8 mouse cellular contexts compared by ENCODE assay signal in genomic region chr2:33215700-33216509, GRCm38 (mm10). TPM values are rescaled to one million over a fixed set of nuclear protein-coding genes. Genes with fewer than 3 reads are reported as not detected.
DNase-seq lines count a peak whose midpoint lies in the region; ATAC-seq and TF ChIP-seq lines count a peak whose summit lies in the region.

Gene Angptl2 (plus strand): TSS chr2:33216069.

- peak within 1 kb of the TSS; percentile 5; the same call in 1 of the 2 replicates for H3K9ac ChIP-seq in ES-Bruce4 (ENCODE audit: low read depth, poor library complexity, severe bottlenecking)
- peak within 1 kb of the TSS; percentile 72 for H3K9ac ChIP-seq in forebrain, embryonic 14.5 days (ENCODE audit: low read length)
- peak within 1 kb of the TSS; percentile 80 for H3K9ac ChIP-seq in heart, postnatal 0 days (replicated peaks; ENCODE audit: low read depth, low read length)
- H3K9ac ChIP-seq in liver, embryonic 13.5 days, result peak within 1 kb of the TSS; percentile 45

- no peaks in the 10 kb centered on the region for H3K27me3 ChIP-seq in ES-Bruce4 (ENCODE audit: control insufficient read depth, insufficient read depth, low read length, poor library complexity, severe bottlenecking)
- no peaks in the 10 kb centered on the region for H3K27me3 ChIP-seq in forebrain, embryonic 14.5 days (replicated peaks; ENCODE audit: control insufficient read depth, insufficient read depth, low read length)
- H3K27me3 ChIP-seq in heart, postnatal 0 days (ENCODE audit: control insufficient read depth, insufficient read depth, low read length), result no peaks in the 10 kb centered on the region
- H3K27me3 ChIP-seq in liver, embryonic 13.5 days, result no peaks in the 10 kb centered on the region

- TF ChIP-seq CTCF in ES-Bruce4 (IDR thresholded peaks at IDR 0.05; ENCODE audit: low read depth, low read length), result no peak
- no peak for TF ChIP-seq CTCF in heart, postnatal 0 days (IDR thresholded peaks at IDR 0.05; ENCODE audit: low read depth)

- peak within 1 kb of the TSS; percentile 71 for H3K4me2 ChIP-seq in forebrain, embryonic 14.5 days (ENCODE audit: low read length)
- peak within 1 kb of the TSS; percentile 78 for H3K4me2 ChIP-seq in heart, postnatal 0 days (ENCODE audit: low read depth, low read length)
- H3K4me2 ChIP-seq in liver, embryonic 13.5 days, result peak within 1 kb of the TSS; percentile 57

- H3K27ac ChIP-seq in ES-Bruce4 (ENCODE audit: insufficient read depth, low read length), result no peak within 1 kb of the TSS
- H3K27ac ChIP-seq in forebrain, embryonic 14.5 days (ENCODE audit: low read depth, low read length), result peak within 1 kb of the TSS; percentile 91
- H3K27ac ChIP-seq in heart, postnatal 0 days (ENCODE audit: low read depth), result peak within 1 kb of the TSS; percentile 90
- H3K27ac ChIP-seq in liver, embryonic 13.5 days, result peak within 1 kb of the TSS; percentile 29; the same call in 1 of the 2 replicates

- no peaks in the 10 kb centered on the region for H3K4me1 ChIP-seq in ES-Bruce4 (ENCODE audit: control insufficient read depth, insufficient read depth, low read length)
- peaks cover 27% of the 10 kb centered on the region for H3K4me1 ChIP-seq in forebrain, embryonic 14.5 days (ENCODE audit: control insufficient read depth, insufficient read depth, low read length)
- H3K4me1 ChIP-seq in heart, postnatal 0 days (ENCODE audit: control insufficient read depth, insufficient read depth), result peaks cover 28% of the 10 kb centered on the region
- peaks cover 30% of the 10 kb centered on the region for H3K4me1 ChIP-seq in liver, embryonic 13.5 days (replicated peaks)

- WGBS in forebrain, embryonic 14.5 days, result under 1% methylated on average over 22 of the region's 22 CpGs
- 2% methylated on average over 22 of the region's 22 CpGs for WGBS in heart, postnatal 0 days
- 7% methylated on average over 22 of the region's 22 CpGs for WGBS in liver, embryonic 13.5 days (ENCODE audit: insufficient replicate concordance)

- peak within 1 kb of the TSS; percentile 62 for H3K4me3 ChIP-seq in ES-Bruce4 (ENCODE audit: low read depth, low read length)
- H3K4me3 ChIP-seq in forebrain, embryonic 14.5 days (ENCODE audit: low read depth, low read length), result peak within 1 kb of the TSS; percentile 37
- H3K4me3 ChIP-seq in heart, postnatal 0 days (ENCODE audit: low read depth, low read length), result peak within 1 kb of the TSS; percentile 62
- peak within 1 kb of the TSS; percentile 43 for H3K4me3 ChIP-seq in liver, embryonic 13.5 days (replicated peaks)

- ATAC-seq in forebrain, embryonic 14.5 days, result peak; percentile 97
- peak; percentile 94 for ATAC-seq in heart, postnatal 0 days (ENCODE audit: insufficient read depth, low read depth)
- ATAC-seq in liver, embryonic 13.5 days (ENCODE audit: low read depth), result peak; percentile 80

- no peak for TF ChIP-seq EP300 in ES-Bruce4 (IDR thresholded peaks at IDR 0.05; ENCODE audit: insufficient read depth, low read depth, low read length)
- TF ChIP-seq EP300 in heart, postnatal 0 days (IDR thresholded peaks at IDR 0.05; ENCODE audit: low read depth), result no peak

- TF ChIP-seq POLR2A in ES-Bruce4 (IDR thresholded peaks at IDR 0.05; ENCODE audit: insufficient read depth, low read length), result no peak

- no peaks in the 10 kb centered on the region for H3K9me3 ChIP-seq in ES-Bruce4 (replicated peaks; ENCODE audit: control insufficient read depth, insufficient read depth, low read length, poor library complexity, severe bottlenecking)
- H3K9me3 ChIP-seq in forebrain, embryonic 14.5 days (replicated peaks; ENCODE audit: control insufficient read depth, low read length), result no peaks in the 10 kb centered on the region
- no peaks in the 10 kb centered on the region for H3K9me3 ChIP-seq in heart, postnatal 0 days (replicated peaks; ENCODE audit: control insufficient read depth, low read length)
- no peaks in the 10 kb centered on the region for H3K9me3 ChIP-seq in liver, embryonic 13.5 days (replicated peaks)

- H3K36me3 ChIP-seq in ES-Bruce4 (ENCODE audit: control insufficient read depth, insufficient read depth, low read length, poor library complexity, severe bottlenecking), result no peaks in the 10 kb centered on the region
- peaks cover 6% of the 10 kb centered on the region; the same call in 1 of the 2 replicates for H3K36me3 ChIP-seq in forebrain, embryonic 14.5 days (ENCODE audit: control insufficient read depth, insufficient read depth, low read length)
- no peaks in the 10 kb centered on the region for H3K36me3 ChIP-seq in heart, postnatal 0 days (replicated peaks; ENCODE audit: control insufficient read depth, insufficient read depth, low read length)
- H3K36me3 ChIP-seq in liver, embryonic 13.5 days, result no peaks in the 10 kb centered on the region

- peak; percentile 19 for DNase-seq in c-Kit-positive CD71-positive TER-119-positive erythroid progenitor cells, embryonic 14.5 days (ENCODE audit: low spot score)
- DNase-seq in forebrain, embryonic 14.5 days (ENCODE audit: low spot score), result peak; percentile 96
- DNase-seq in heart, postnatal 0 days (ENCODE audit: low spot score), result peak; percentile 93
- peak; percentile 89 to 95 for DNase-seq in kidney, postnatal 25 days
- peak; percentile 52 for DNase-seq in liver, embryonic 13.5 days
- peak; percentile 92 for DNase-seq in neural tube, embryonic 10.5 days (ENCODE audit: extremely low spot score, low spot score)
- DNase-seq in testis, postnatal 10 days (ENCODE audit: low spot score), result peak; percentile 89

RNA-seq across cellular contexts. Expression of gene Angptl2, which starts in this region (rescaled TPM):
- polyA plus RNA-seq in ES-Bruce4 (2011; ENCODE audit: insufficient read depth, insufficient read length, low read depth, missing spikeins), result 5.6 and 7.4 TPM in 2 replicates
- polyA plus RNA-seq in forebrain, embryonic 14.5 days (2014; fragmentation: Nextera tagmentation; extraction: Ambion mirVana), result 8.0 and 12.0 TPM in 2 replicates
- 124 and 149 TPM in 2 replicates for total RNA-seq in heart, postnatal 0 days (2014; rRNA removed; ENCODE audit: low replicate concordance)
- polyA plus RNA-seq in heart, postnatal 0 days (2015; fragmentation: Nextera tagmentation; extraction: Ambion mirVana), result 58.0 and 66.5 TPM in 2 replicates
- 2.6 and 3.0 TPM in 2 replicates for polyA plus RNA-seq in liver, embryonic 13.5 days (2015; fragmentation: Nextera tagmentation; extraction: Ambion mirVana)

Comparison
In these comparisons a context has a peak if more than half of its experiments do, and no peak if none do; other contexts are left out.
1. H3K9ac ChIP-seq: peak in every context shown above with its lines; median percentile 80 in heart, postnatal 0 days; 72 in forebrain, embryonic 14.5 days; 45 in liver, embryonic 13.5 days; 5 in ES-Bruce4.
2. DNase-seq: peak in every context shown above with its lines; median percentile 96 in forebrain, embryonic 14.5 days; 93 in heart, postnatal 0 days; 92 in kidney, postnatal 25 days; 92 in neural tube, embryonic 10.5 days; 89 in testis, postnatal 10 days; 52 in liver, embryonic 13.5 days; 19 in c-Kit-positive CD71-positive TER-119-positive erythroid progenitor cells, embryonic 14.5 days.